Mouse (Mus musculus): Measurements from ENCODE around the gene Adgrl4. TPM values are rescaled to one million over a fixed set of nuclear protein-coding genes. Genes with fewer than 3 reads are reported as not detected.

The Adgrl4 gene
- total RNA-seq, 1 experiment: 0.80 TPM

DNA sequence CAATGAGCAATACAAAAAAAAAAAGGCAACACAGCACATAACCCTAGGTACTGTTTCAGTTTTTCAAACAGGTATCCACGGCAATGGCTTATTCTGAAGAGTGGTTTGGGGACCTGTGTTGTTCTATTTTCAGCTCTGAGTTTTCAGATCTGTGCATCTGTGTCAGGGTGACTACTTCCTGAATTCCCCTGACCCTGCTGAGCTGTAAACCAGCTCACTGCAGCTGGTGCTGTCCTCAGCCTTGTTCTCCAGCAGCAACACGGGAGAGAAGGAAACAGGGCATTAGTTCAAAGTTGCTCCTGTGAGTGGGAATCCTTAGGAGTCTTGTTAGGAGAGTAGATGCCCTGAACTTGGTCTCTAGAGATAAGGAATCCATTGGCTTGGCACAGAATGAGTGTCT is 119.4 kb downstream of the Adgrl4 start:
- no peak for TF ChIP-seq MAFK (IDR thresholded peaks at IDR 0.05; ENCODE audit: insufficient read depth, low read depth, low read length)
- H3K9ac ChIP-seq (ENCODE audit: insufficient read depth, low read depth, low read length, poor library complexity, severe bottlenecking): no peak overlapping the region

DNA sequence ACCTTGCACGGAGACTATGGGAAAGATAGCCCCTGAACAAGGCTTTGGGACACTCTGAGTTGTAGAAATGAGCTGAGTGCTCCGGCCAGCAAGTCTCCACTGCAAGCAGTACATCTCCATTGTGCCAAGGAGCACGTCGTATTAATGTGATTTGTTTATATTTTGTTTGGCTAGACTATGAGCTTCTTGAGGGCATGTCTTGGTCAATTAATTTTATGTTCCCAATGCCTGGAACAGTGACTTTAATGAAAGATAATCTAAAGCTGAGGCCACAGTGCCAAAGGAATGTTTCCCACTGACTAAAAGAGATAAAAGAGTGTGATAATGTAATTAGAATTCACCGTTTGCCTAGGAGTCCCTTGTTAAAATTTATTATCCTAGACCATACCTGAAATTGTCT is 119.9 kb downstream of the Adgrl4 start:
- in situ Hi-C loops (cut with MboI; ENCODE audit: low sequenced_read_pairs in 2 of 2, unreplicated experiment in 2 of 2): no loop called here
- no peak overlapping the region for H3K9ac ChIP-seq (ENCODE audit: insufficient read depth, low read depth, low read length, poor library complexity, severe bottlenecking)
- no peak for TF ChIP-seq ZNF384 (IDR thresholded peaks at IDR 0.05; ENCODE audit: low read depth, low read length)
- TF ChIP-seq ZC3H11A (IDR thresholded peaks at IDR 0.05; ENCODE audit: borderline replicate concordance, low read depth, low read length): no peak
- no peak for TF ChIP-seq CHD2 (IDR thresholded peaks at IDR 0.05; ENCODE audit: low read depth, low read length)
- TF ChIP-seq MAFK (IDR thresholded peaks at IDR 0.05; ENCODE audit: insufficient read depth, low read depth, low read length): no peak
- TF ChIP-seq HCFC1 (IDR thresholded peaks at IDR 0.05; ENCODE audit: borderline replicate concordance, insufficient read depth, low read length): no peak
- H3K4me1 ChIP-seq (ENCODE audit: control insufficient read depth in 2 of 2, insufficient read depth in 2 of 2, low read length in 2 of 2, poor library complexity in 1 of 2): no peaks in the 10 kb centered on the region
- H3K4me3 ChIP-seq (ENCODE audit: insufficient read depth in 1 of 2, low read depth in 1 of 2, low read length in 2 of 2, poor library complexity in 1 of 2, severe bottlenecking in 1 of 2): no peak overlapping the region
- no peaks in the 10 kb centered on the region for H3K36me3 ChIP-seq (ENCODE audit: control insufficient read depth, insufficient read depth, low read length, poor library complexity, severe bottlenecking)
- H3K9me3 ChIP-seq (ENCODE audit: control insufficient read depth, insufficient read depth, low read depth, low read length): no peaks in the 10 kb centered on the region
- DNase-seq (ENCODE audit: low read depth, low spot score): no peak
- H3K27ac ChIP-seq (ENCODE audit: insufficient read depth, low read depth, low read length, poor library complexity, severe bottlenecking): no peak overlapping the region

More for the DNA sequence above, 119.4 kb downstream of the Adgrl4 start:
- Histone ChIP-seq H3K4me1 (ENCODE audit: control insufficient read depth in 2 of 2, insufficient read depth in 2 of 2, low read length in 2 of 2, poor library complexity in 1 of 2) (no peaks in the 10 kb centered on the region), H3K9me3 (ENCODE audit: control insufficient read depth, insufficient read depth, low read depth, low read length) (no peaks in the 10 kb centered on the region), H3K4me3 (ENCODE audit: insufficient read depth in 1 of 2, low read depth in 1 of 2, low read length in 2 of 2, poor library complexity in 1 of 2, severe bottlenecking in 1 of 2) (no peak overlapping the region), H3K36me3 (ENCODE audit: control insufficient read depth, insufficient read depth, low read length, poor library complexity, severe bottlenecking) (no peaks in the 10 kb centered on the region), H3K27ac (ENCODE audit: insufficient read depth, low read depth, low read length, poor library complexity, severe bottlenecking) (no peak overlapping the region)
- in situ Hi-C loops (cut with MboI; ENCODE audit: low sequenced_read_pairs in 2 of 2, unreplicated experiment in 2 of 2): no loop called here
- no peak for DNase-seq (ENCODE audit: low read depth, low spot score)

DNA sequence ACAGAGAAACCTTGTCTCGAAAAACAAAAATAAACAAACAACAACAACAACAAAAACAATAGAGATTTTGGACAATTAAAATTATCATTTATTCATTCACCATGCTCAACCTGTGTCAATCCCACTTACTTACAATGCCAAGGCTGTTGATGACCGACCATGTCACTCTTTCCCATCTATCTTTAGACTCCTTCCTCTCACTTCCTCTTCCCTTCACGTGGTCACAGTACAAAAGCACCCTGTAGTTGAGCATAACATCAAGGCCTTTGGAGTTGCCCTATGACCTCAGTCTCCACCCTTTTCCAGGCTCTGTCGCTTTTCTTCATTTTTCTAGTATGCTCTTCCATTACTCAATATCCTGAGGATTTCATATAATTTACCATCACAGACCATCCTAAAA is 120.7 kb downstream of the Adgrl4 start:
- no peak for DNase-seq (ENCODE audit: low read depth, low spot score)
- TF ChIP-seq CHD2 (IDR thresholded peaks at IDR 0.05; ENCODE audit: low read depth, low read length): no peak
- TF ChIP-seq MAFK (IDR thresholded peaks at IDR 0.05; ENCODE audit: insufficient read depth, low read depth, low read length): no peak
- TF ChIP-seq HCFC1 (IDR thresholded peaks at IDR 0.05; ENCODE audit: borderline replicate concordance, insufficient read depth, low read length): no peak
- TF ChIP-seq ZNF384 (IDR thresholded peaks at IDR 0.05; ENCODE audit: low read depth, low read length): no peak
- TF ChIP-seq ZC3H11A (IDR thresholded peaks at IDR 0.05; ENCODE audit: borderline replicate concordance, low read depth, low read length): no peak
- Histone ChIP-seq H3K4me1 (ENCODE audit: control insufficient read depth in 2 of 2, insufficient read depth in 2 of 2, low read length in 2 of 2, poor library complexity in 1 of 2) (no peaks in the 10 kb centered on the region), H3K4me3 (ENCODE audit: insufficient read depth in 1 of 2, low read depth in 1 of 2, low read length in 2 of 2, poor library complexity in 1 of 2, severe bottlenecking in 1 of 2) (no peak overlapping the region), H3K36me3 (ENCODE audit: control insufficient read depth, insufficient read depth, low read length, poor library complexity, severe bottlenecking) (no peaks in the 10 kb centered on the region), H3K27ac (ENCODE audit: insufficient read depth, low read depth, low read length, poor library complexity, severe bottlenecking) (no peak overlapping the region), H3K9ac (ENCODE audit: insufficient read depth, low read depth, low read length, poor library complexity, severe bottlenecking) (no peak overlapping the region), H3K9me3 (ENCODE audit: control insufficient read depth, insufficient read depth, low read depth, low read length) (no peaks in the 10 kb centered on the region)
- in situ Hi-C loops (cut with MboI; ENCODE audit: low sequenced_read_pairs in 2 of 2, unreplicated experiment in 2 of 2): no loop called here

DNA sequence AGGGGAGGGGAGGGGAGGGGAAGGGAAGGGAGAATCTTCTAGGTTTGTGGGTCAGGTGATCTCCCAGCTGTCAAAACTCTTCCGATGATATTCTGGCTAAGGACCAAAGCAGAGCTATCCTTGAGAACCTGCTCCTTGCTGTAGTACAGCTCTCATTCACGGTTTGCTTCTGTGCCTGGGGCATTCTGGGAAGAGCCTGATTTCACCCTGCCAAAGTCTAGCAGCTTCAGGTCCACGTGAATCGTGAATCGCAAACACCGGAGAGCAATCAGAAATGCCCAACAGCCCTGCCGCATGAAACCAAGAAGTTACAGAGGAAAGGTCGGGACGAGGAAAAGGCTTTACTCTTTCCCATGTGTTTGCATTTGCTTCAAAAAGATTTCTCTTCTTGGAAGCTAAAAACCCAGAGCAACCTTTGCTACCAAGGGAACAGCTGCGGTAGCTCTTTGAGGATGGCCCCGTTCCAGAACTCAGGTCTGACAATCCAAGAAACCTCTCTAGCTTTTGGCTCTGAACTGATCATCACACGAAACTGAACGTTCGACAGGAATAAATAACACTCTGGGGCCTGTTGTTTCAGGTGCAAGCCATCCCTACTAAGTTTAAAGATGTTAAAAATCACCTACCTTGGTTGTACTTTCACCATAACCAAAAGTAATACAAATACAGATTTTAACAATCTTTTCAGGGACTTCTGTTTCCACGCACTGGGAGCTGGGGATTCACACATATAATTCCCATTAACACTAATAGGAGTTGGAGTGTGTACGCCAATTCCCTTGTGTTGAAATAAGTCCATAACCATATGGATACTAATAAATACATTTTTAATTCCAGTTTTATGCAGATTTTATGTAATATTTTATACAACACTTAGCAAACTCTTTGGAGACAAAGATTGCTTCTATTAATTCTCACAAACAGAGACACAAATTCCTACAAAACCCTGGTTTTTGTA is 128.3 kb downstream of the Adgrl4 start:
- H3K4me1 ChIP-seq (ENCODE audit: control insufficient read depth in 2 of 2, insufficient read depth in 2 of 2, low read length in 2 of 2, poor library complexity in 1 of 2): no peaks in the 10 kb centered on the region
- TF ChIP-seq ZNF384 (IDR thresholded peaks at IDR 0.05; ENCODE audit: low read depth, low read length) (no peak), MAFK (IDR thresholded peaks at IDR 0.05; ENCODE audit: insufficient read depth, low read depth, low read length) (no peak), CHD2 (IDR thresholded peaks at IDR 0.05; ENCODE audit: low read depth, low read length) (no peak), ZC3H11A (IDR thresholded peaks at IDR 0.05; ENCODE audit: borderline replicate concordance, low read depth, low read length) (no peak), HCFC1 (IDR thresholded peaks at IDR 0.05; ENCODE audit: borderline replicate concordance, insufficient read depth, low read length) (no peak)
- H3K27ac ChIP-seq (ENCODE audit: insufficient read depth, low read depth, low read length, poor library complexity, severe bottlenecking): no peak overlapping the region
- H3K4me3 ChIP-seq (ENCODE audit: insufficient read depth in 1 of 2, low read depth in 1 of 2, low read length in 2 of 2, poor library complexity in 1 of 2, severe bottlenecking in 1 of 2): no peak overlapping the region
- no peaks in the 10 kb centered on the region for H3K9me3 ChIP-seq (ENCODE audit: control insufficient read depth, insufficient read depth, low read depth, low read length)
- no peaks in the 10 kb centered on the region for H3K36me3 ChIP-seq (ENCODE audit: control insufficient read depth, insufficient read depth, low read length, poor library complexity, severe bottlenecking)
- H3K9ac ChIP-seq (ENCODE audit: insufficient read depth, low read depth, low read length, poor library complexity, severe bottlenecking): no peak overlapping the region
- in situ Hi-C loops (cut with MboI; ENCODE audit: low sequenced_read_pairs in 2 of 2, unreplicated experiment in 2 of 2): no loop called here
- no peak for DNase-seq (ENCODE audit: low read depth, low spot score)
